Mouse (Mus musculus) forebrain, embryonic 15.5 days (tissue): ENCODE results near the gene Gcfc2. TPM values are rescaled to one million over a fixed set of nuclear protein-coding genes. Genes with fewer than 3 reads are reported as not detected.
A peak's percentile ranks its signal among the peaks of the same experiment; 100 is the strongest.

Experiments
- ATAC-seq: fragments of 200-750 bp; cut with Nextera tagmentation; replicated peaks from 2 replicates; pipeline ENCODE4 v1.8.0; 2017; ENCODE audit warnings: mild to moderate bottlenecking, moderate TSS enrichment, moderate library complexity
- H3K27ac ChIP-seq: fragments of 300-500 bp; sonication (generic); replicated peaks from 2 replicates; pipeline ENCODE4 v1.5.1; 2015; ENCODE audit warnings: mild to moderate bottlenecking, inconsistent platforms
- H3K27me3 ChIP-seq: fragments of 300-500 bp; sonication (generic); 2 replicates; pipeline ENCODE4 v1.6.1; 2015; ENCODE audit warnings: inconsistent platforms
- H3K36me3 ChIP-seq: fragments of 300-500 bp; sonication (generic); 2 replicates; pipeline ENCODE4 v1.6.1; 2015; ENCODE audit warnings: mild to moderate bottlenecking, inconsistent platforms
- H3K4me1 ChIP-seq: fragments of 300-500 bp; sonication (generic); 2 replicates; pipeline ENCODE4 v1.6.1; 2015; ENCODE audit warnings: inconsistent platforms
- H3K4me2 ChIP-seq: fragments of 300-500 bp; sonication (generic); replicated peaks from 2 replicates; pipeline ENCODE4 v1.6.1; 2015; ENCODE audit warnings: mild to moderate bottlenecking, inconsistent platforms
- H3K4me3 ChIP-seq: fragments of 300-500 bp; sonication (generic); 2 replicates; pipeline ENCODE4 v1.5.1; 2015; ENCODE audit warnings: mild to moderate bottlenecking, inconsistent platforms
- H3K9ac ChIP-seq: fragments of 300-500 bp; sonication (generic); replicated peaks from 2 replicates; pipeline ENCODE4 v1.6.1; 2015; ENCODE audit warnings: mild to moderate bottlenecking, inconsistent platforms
- H3K9me3 ChIP-seq: fragments of 300-500 bp; sonication (generic); 2 replicates; pipeline ENCODE4 v1.6.1; 2016; ENCODE audit warnings: inconsistent platforms
- WGBS: fragments of 180-500 bp; shearing (Covaris S2); methylation state at CpG from one replicate; pipeline ENCODE4 v1.1.7; 2015; ENCODE audit warnings: mixed read lengths; 5-methylcytosine and 5-hydroxymethylcytosine counted together
- microRNA counts: library from miRNA; unstranded; fragments of <30 nt; microRNA quantifications from one replicate; lab custom pipeline; 2016
- microRNA-seq: library from miRNA; unstranded; fragments of <30 nt; microRNA quantifications from one replicate; pipeline ENCODE4, GENCODE M21; 2016
- polyA plus RNA-seq: library from polyadenylated mRNA; unstranded; fragments of >200 nt; fragmentation: Nextera tagmentation; extraction: Ambion mirVana; gene quantifications from 2 replicates; pipeline ENCODE4 v1.2.1, GENCODE M21; 2015

The Gcfc2 gene
- polyA plus RNA-seq, 1 experiment from 2014 or later, result 9.4 TPM

GRCm38 (mm10) chr6:81986171-81986570 lies 62.7 kb downstream of the Gcfc2 start:
- no peaks in the 10 kb centered on the region for H3K27me3 ChIP-seq
- H3K36me3 ChIP-seq, result no peaks in the 10 kb centered on the region
- H3K27ac ChIP-seq, result no peak overlapping the region
- no peaks in the 10 kb centered on the region for H3K9me3 ChIP-seq
- H3K4me1 ChIP-seq, result peaks cover 9% of the 10 kb centered on the region; the same call in 1 of the 2 replicates
- H3K4me2 ChIP-seq, result no peak overlapping the region
- H3K4me3 ChIP-seq, result no peak overlapping the region
- 0 out of 2 replicates have a peak, but pooled peaks have one; percentile 27 for ATAC-seq
- 95% methylated on average over 8 of the region's 8 CpGs for WGBS
- no peak overlapping the region for H3K9ac ChIP-seq

- ATAC-seq, result no peak
- Histone ChIP-seq H3K27ac (no peak overlapping the region), H3K4me2 (no peak overlapping the region), H3K9ac (no peak overlapping the region), H3K4me3 (no peak overlapping the region), H3K36me3 (no peaks in the 10 kb centered on the region), H3K4me1 (peaks cover 9% of the 10 kb centered on the region; the same call in 1 of the 2 replicates), H3K9me3 (no peaks in the 10 kb centered on the region), H3K27me3 (no peaks in the 10 kb centered on the region)
- WGBS, result 49% methylated on average over 5 of the region's 5 CpGs
Measured at GRCm38 (mm10) chr6:81986599-81986998, 63.1 kb downstream of the Gcfc2 start.

- Histone ChIP-seq H3K36me3 (no peaks in the 10 kb centered on the region), H3K9ac (no peak overlapping the region), H3K4me2 (no peak overlapping the region), H3K27ac (no peak overlapping the region), H3K27me3 (no peaks in the 10 kb centered on the region), H3K4me1 (peaks cover 9% of the 10 kb centered on the region; the same call in 1 of the 2 replicates), H3K9me3 (no peaks in the 10 kb centered on the region), H3K4me3 (no peak overlapping the region)
- 2% methylated on average over 9 of the region's 9 CpGs for WGBS
- peak; percentile 73 for ATAC-seq
Measured at GRCm38 (mm10) chr6:81987010-81987409, 63.5 kb downstream of the Gcfc2 start.

- Histone ChIP-seq H3K9me3 (no peaks in the 10 kb centered on the region), H3K4me1 (peaks cover 9% of the 10 kb centered on the region; the same call in 1 of the 2 replicates), H3K9ac (no peak overlapping the region), H3K27ac (no peak overlapping the region), H3K4me2 (no peak overlapping the region), H3K27me3 (no peaks in the 10 kb centered on the region), H3K36me3 (no peaks in the 10 kb centered on the region), H3K4me3 (no peak overlapping the region)
- WGBS, result 52% methylated on average over 3 of the region's 3 CpGs
- no peak for ATAC-seq
Measured at GRCm38 (mm10) chr6:81987580-81987979, 64.1 kb downstream of the Gcfc2 start.

GRCm38 (mm10) chr6:81988341-81988740 lies 64.9 kb downstream of the Gcfc2 start:
- no peak overlapping the region for H3K27ac ChIP-seq
- ATAC-seq, result no peak
- H3K9me3 ChIP-seq, result no peaks in the 10 kb centered on the region
- WGBS, result 92% methylated on average over 5 of the region's 5 CpGs
- no peak overlapping the region for H3K4me3 ChIP-seq
- no peaks in the 10 kb centered on the region for H3K27me3 ChIP-seq
- H3K36me3 ChIP-seq, result no peaks in the 10 kb centered on the region
- H3K4me2 ChIP-seq, result no peak overlapping the region
- no peak overlapping the region for H3K9ac ChIP-seq
- H3K4me1 ChIP-seq, result peaks cover 9% of the 10 kb centered on the region; the same call in 1 of the 2 replicates

- H3K4me1 ChIP-seq, result peaks cover 9% of the 10 kb centered on the region; the same call in 1 of the 2 replicates
- peak; percentile 62 for ATAC-seq
- H3K4me2 ChIP-seq, result no peak overlapping the region
- H3K36me3 ChIP-seq, result no peaks in the 10 kb centered on the region
- H3K4me3 ChIP-seq, result no peak overlapping the region
- 18% methylated on average over 20 of the region's 20 CpGs for WGBS
- H3K9ac ChIP-seq, result no peak overlapping the region
- no peak overlapping the region for H3K27ac ChIP-seq
- H3K9me3 ChIP-seq, result no peaks in the 10 kb centered on the region
- no peaks in the 10 kb centered on the region for H3K27me3 ChIP-seq
Measured at GRCm38 (mm10) chr6:81990049-81990810, 66.8 kb downstream of the Gcfc2 start.

MicroRNA genes within 50 kb of the gene (microRNA counts, 519-probe panel; counts per million panel counts)
- 2,522 counts per million, percentile 55 among the panel's probes with 10 or more counts for microRNA mmu-miR-468 (lab: Ali Mortazavi, UCI)

Small RNA genes within 50 kb of the gene (microRNA-seq; reads per million reads assigned to microRNA genes)
- not detected for gene Mir468
- not detected for gene Mir7232

Other genes with a start within 250 kb of the Gcfc2 start
- gene Mrpl19, start 42.3 kb downstream of the Gcfc2 start, polyA plus RNA-seq, result 41.6 and 44.1 TPM in 2 replicates
- 0.95 and 1.2 TPM in 2 replicates for gene Eva1a, start 117.4 kb downstream of the Gcfc2 start, polyA plus RNA-seq